Mouse (Mus musculus) megakaryocyte, embryonic 14.5 days (primary cell): ENCODE measurements around the gene Zc3h10. TPM values are rescaled to one million over a fixed set of nuclear protein-coding genes. Genes with fewer than 3 reads are reported as not detected.
"Not testable (repeated sequence)": the region's sequence is repeated elsewhere in the genome, so short reads cannot be mapped to it uniquely, and the experiment has no call there.

Experiments used
- H3K27me3 ChIP-seq: replicated peaks from 2 replicates; pipeline ENCODE3; 2012; ENCODE audit warnings: inconsistent platforms
- H3K36me3 ChIP-seq: replicated peaks from 2 replicates; pipeline ENCODE3; 2012; ENCODE audit warnings: low read length, inconsistent platforms, mixed read lengths
- H3K4me1 ChIP-seq: 2 replicates; pipeline ENCODE4 v1.6.1; 2012; ENCODE audit warnings: inconsistent platforms
- H3K4me3 ChIP-seq: replicated peaks from 2 replicates; pipeline ENCODE3; 2012; ENCODE audit warnings: moderate library complexity, mild to moderate bottlenecking, inconsistent platforms
- H3K9me3 ChIP-seq: 2 replicates; pipeline ENCODE4 v1.6.1; 2012; ENCODE audit warnings: inconsistent platforms
- FLI1 ChIP-seq: IDR thresholded peaks from 2 replicates; pipeline ENCODE4 v1.6.1; 2012; ENCODE audit warnings: low read length, inconsistent platforms, mixed read lengths
- GATA1 ChIP-seq: IDR thresholded peaks from 3 replicates; pipeline ENCODE4 v1.6.1; 2012; ENCODE audit warnings: mixed read lengths, low read length, inconsistent platforms, borderline replicate concordance
- polyA plus RNA-seq: library from polyadenylated mRNA; stranded (reverse); fragments of >175 nt; gene quantifications from 2 replicates; pipeline ENCODE4 v1.2.3, GENCODE M21; 2012; ENCODE audit warnings: low replicate concordance; ENCODE audit not compliant: insufficient read depth

Gene Zc3h10
- polyA plus RNA-seq, 1 experiment, result 24.2 TPM

DNA sequence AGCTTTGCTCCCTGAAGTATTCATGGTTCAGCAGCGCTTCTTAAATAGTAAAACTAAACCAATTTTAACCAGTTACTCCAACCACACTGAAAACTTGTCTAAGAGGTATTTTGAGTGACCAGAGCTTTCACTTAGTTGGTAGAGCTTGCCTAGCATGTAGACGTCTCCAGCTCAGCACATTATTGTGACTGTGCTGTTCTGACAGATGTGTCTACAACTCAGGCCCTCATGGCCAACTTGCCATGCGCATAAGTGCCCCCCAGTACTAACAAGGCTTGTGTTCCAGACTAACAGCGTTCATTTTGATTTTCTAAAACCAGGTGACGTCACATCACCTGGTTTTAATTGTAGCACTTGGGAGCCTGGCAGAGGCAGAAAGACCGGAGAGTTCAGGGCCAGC lies 9.4 kb upstream of the Zc3h10 start:
- Histone ChIP-seq H3K4me3 (no peak overlapping the region), H3K36me3 (peaks cover 54% of the 10 kb centered on the region), H3K4me1 (peaks cover 16% of the 10 kb centered on the region), H3K9me3 (no peaks in the 10 kb centered on the region), H3K27me3 (no peaks in the 10 kb centered on the region)
- TF ChIP-seq GATA1 (no peak), FLI1 (no peak)

DNA sequence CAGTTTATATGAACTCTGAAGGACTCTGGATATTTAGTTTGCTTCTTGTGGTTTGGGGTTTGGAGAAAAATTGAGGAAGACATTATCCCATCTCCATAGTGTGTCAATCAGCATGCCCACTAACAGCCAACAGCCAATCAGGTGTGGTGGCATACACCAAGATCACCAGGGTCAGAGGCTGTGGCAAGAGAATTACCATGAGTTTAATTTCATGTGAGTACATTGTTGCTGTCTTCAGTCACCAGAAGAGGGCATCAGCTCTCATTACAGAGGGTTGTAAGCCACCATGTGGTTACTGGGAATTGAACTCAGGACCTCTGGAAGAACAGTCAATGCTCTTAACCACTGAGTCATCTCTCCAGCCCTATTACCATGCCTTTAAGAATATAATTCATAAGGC lies 8.7 kb upstream of the Zc3h10 start:
- Histone ChIP-seq H3K9me3 (no peaks in the 10 kb centered on the region), H3K4me3 (no peak overlapping the region), H3K27me3 (no peaks in the 10 kb centered on the region), H3K4me1 (peaks cover 15% of the 10 kb centered on the region), H3K36me3 (peaks cover 47% of the 10 kb centered on the region)
- no peak for TF ChIP-seq FLI1
- no peak for TF ChIP-seq GATA1

DNA sequence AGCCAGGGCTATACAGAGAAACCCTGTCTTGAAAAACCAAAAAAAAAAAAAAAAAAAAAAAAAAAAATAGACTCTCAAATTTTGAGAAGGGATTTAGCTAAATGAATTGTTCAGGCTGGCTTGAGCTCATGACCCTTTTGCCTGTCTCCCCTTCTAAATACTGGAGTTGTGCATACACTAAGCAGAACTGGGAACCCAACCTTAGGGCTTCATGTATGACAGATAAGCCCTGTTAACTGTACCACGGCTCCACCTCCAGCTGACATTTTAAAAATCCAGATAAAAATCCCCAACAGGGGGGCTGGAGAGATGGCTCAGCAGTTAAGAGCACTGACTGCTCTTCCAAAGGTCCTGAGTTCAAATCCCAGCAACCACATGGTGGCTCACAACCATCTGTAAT lies 8.0 kb upstream of the Zc3h10 start:
- Histone ChIP-seq H3K36me3 (peaks cover 40% of the 10 kb centered on the region), H3K4me1 (peaks cover 19% of the 10 kb centered on the region)
- H3K27me3 ChIP-seq, H3K4me3 ChIP-seq, H3K9me3 ChIP-seq: not testable (repeated sequence)

DNA sequence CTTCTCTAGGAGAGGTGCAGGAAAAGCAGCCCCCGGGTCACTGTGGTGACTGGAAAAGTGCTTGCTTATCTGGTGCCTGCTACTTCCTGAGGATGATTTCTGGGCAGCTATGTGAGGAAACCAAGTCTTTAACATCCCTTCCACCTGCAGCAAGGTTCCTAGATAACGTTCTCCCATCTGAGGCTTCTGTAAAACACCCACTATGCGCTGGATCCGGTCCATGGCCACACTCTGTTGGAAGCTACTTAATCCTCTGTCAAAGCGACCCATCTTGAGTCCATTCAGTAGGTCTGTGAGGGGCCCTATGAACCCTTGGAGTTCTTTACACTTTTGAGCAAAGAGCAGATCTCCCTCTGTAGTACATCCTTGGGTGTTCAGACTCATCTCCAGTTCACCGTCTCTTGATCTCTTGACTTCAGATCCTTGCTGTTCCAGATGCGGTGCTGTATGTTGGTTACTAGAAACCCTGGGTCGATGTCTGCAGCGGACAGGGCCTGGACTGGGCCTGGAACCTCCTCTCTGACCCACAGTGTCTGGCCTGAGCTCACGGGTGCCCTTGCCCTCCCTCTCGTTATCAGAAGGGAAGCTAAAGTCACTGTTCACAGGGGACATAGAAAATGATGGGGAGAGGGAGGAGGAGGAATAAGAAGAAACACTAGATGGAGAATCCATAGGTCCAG lies 2.7 kb upstream of the Zc3h10 start:
- not testable (repeated sequence) for H3K36me3 ChIP-seq, H3K27me3 ChIP-seq, H3K9me3 ChIP-seq
- H3K4me3 ChIP-seq, result peak overlapping the region; percentile 46
- H3K4me1 ChIP-seq, result peaks cover 27% of the 10 kb centered on the region

DNA sequence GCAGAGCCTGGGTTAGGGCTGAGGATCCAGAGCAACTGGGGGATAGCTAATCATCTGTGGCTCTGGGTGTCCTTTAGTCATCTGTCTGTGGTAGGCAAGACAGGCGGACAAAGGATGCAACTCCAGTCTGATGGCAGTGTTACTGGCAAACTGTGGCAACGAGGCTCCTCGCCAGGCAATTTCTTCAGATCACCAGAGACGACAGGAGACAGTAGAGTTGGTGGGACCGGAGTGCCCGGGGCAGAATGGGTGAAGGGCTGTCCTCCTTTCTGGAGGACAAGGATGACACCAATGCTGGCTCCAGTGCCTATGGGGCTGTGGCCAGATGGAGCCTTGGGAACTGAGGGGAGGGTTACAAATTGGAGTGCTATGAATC lies 2.1 kb upstream of the Zc3h10 start:
- peaks cover 34% of the 10 kb centered on the region for H3K4me1 ChIP-seq
- peaks cover 15% of the 10 kb centered on the region for H3K36me3 ChIP-seq
- H3K27me3 ChIP-seq, H3K9me3 ChIP-seq: not testable (repeated sequence)
- peak overlapping the region; percentile 73 for H3K4me3 ChIP-seq

DNA sequence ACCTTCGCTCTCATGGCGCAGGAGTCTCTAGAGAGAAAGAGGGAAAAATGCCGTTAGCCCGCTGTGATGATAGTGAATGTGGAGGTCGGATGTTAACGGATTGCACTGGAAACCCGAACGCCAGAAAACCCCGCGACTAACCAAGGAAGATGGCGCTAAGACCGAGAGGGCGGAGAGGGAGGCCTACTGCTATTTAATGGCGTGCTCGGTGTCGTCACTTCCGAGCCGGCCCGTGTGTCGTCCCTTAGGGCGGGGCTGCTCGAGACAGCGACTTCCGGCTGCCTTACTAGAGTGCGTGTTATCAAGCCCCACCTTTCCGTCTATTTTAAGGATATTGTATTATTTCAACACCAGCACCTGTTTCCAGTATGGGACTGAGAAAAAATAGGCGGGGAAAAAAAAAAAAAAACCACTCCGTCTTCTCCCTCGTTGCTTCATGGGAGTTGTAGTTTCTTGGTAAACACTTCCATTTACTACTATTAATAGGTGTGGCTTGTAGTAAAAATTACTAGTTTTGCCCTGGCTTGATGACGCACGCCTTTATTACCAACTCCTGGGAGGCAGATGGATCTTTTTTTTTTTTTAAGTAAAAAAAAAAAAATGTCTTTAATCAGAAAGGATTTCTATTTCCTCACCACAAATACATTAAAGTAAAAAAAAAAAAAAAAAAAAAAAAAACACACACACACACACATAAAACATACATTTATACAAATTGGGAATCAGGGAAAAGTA lies 1.5 kb upstream of the Zc3h10 start, which contains the start of gene Rpl41:
Gene Rpl41 (minus strand): TSS at position 359 of the 735 bp plus-strand sequence.
- Histone ChIP-seq H3K9me3 (no peaks in the 10 kb centered on the region), H3K36me3 (peaks cover 20% of the 10 kb centered on the region), H3K4me1 (peaks cover 39% of the 10 kb centered on the region), H3K27me3 (no peaks in the 10 kb centered on the region), H3K4me3 (peak within 1 kb of the TSS; percentile 95)
- TF ChIP-seq GATA1 (peak; percentile 66; the same call in 1 of the 3 replicates), FLI1 (0 out of 2 replicates have a peak, but pooled peaks have one; percentile 50)

DNA sequence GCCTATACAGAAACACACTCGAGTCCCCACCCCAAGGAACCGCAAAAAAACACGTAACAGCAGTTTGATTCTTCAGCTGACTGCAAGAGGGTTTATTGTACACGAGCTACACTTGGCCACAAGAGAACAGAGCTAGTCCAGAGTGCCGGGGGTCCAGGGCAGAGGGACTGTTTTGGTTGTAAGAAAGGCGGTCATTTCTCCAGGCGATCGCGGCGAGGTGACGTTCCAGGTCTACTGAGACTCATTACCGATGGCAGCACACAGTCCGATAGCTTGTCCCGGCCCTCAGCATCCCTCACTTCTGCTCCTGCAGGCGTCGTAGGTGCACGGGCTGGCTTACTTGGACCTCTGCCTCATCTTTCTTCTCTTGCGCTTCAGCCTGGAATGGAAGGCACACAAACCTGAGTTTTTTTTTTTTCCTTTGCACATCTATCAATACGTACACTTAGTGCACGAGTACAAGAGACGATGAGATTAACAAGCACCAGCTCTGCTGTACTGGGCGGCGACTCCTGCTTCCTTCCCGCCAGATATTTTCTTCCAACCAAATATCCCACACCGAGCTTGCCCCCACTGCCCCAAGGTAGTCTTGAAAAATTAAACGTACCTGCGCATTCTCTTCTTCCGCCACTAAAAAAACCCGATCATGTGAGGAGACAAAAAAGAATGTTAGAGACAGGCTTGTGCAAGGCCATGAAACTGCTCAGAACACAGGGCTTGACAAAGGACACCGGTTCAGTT lies 647 bp upstream of the Zc3h10 start:
- H3K27me3 ChIP-seq, H3K9me3 ChIP-seq: not testable (repeated sequence)
- H3K4me3 ChIP-seq, result peak overlapping the region; percentile 97
- peaks cover 29% of the 10 kb centered on the region for H3K36me3 ChIP-seq
- H3K4me1 ChIP-seq, result peaks cover 46% of the 10 kb centered on the region

DNA sequence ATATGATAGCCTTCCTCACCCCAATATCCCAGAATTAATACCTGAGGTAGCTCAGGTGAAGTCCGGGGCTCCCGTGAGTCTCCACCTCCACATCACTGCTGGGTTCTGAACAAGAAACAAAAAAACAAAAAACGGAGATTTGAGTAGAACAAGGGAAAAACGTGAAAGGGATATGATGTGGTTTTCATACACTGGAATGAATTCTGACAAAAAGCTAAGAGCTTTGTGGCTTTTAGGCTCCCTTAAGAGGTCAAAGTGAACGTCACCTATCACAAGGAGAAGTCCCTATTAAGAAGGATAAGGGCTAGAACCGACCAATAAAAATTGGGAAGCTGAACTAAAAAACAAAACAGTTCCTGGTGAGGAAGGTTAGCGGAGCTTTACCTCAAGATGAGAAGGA lies 787 bp downstream of the Zc3h10 start:
- Histone ChIP-seq H3K9me3 (no peaks in the 10 kb centered on the region), H3K4me1 (peaks cover 50% of the 10 kb centered on the region)
- no peak for TF ChIP-seq GATA1
- TF ChIP-seq FLI1, result no peak

DNA sequence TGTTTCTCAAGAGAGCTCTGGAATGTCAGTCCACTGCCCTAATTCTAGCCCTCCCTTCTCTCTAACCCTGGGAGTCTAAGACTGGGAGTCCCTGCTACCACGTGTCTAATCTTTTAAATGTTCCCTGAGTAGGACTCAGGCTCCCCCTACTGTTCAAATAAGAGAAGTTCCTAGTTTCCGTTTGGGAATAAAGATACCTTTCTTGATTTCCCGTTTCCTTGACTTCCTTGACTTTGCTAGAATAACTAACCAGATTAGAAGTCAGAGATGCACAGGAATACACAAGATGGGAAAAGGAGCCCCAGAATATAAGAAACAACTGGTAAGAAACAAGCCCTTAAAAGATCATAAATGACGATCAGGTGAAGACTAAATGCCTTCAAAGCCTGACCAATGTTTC lies 1.2 kb downstream of the Zc3h10 start:
- TF ChIP-seq GATA1 (no peak), FLI1 (no peak)
- H3K36me3 ChIP-seq, result peaks cover 46% of the 10 kb centered on the region
- H3K4me3 ChIP-seq, result peak overlapping the region; percentile 97
- peaks cover 50% of the 10 kb centered on the region for H3K4me1 ChIP-seq
- no peaks in the 10 kb centered on the region for H3K9me3 ChIP-seq
- H3K27me3 ChIP-seq, result no peaks in the 10 kb centered on the region

More for the DNA sequence above, 787 bp downstream of the Zc3h10 start:
- Histone ChIP-seq H3K27me3 (no peaks in the 10 kb centered on the region), H3K36me3 (peaks cover 43% of the 10 kb centered on the region), H3K4me3 (peak overlapping the region; percentile 97)

DNA sequence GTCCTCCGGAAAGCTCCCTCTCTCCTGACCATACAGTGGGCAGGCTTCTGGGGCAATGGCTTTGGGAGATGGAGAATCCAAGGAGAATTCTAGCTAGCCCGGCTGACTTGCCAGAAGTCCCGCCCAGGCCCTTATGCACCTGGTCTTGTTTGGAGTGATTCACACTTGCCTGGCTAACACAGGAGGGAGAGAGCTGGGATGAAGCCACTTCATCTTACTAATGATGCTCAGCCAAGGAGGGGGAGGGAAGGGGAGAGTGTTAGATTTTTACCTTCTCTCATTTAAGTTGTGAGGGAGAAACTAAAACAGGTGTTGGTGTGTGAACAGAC lies 2.0 kb downstream of the Zc3h10 start:
- H3K4me3 ChIP-seq, result no peak overlapping the region
- H3K9me3 ChIP-seq, result no peaks in the 10 kb centered on the region
- peaks cover 52% of the 10 kb centered on the region for H3K36me3 ChIP-seq
- TF ChIP-seq GATA1 (no peak), FLI1 (no peak)
- H3K27me3 ChIP-seq, result no peaks in the 10 kb centered on the region
- H3K4me1 ChIP-seq, result peaks cover 49% of the 10 kb centered on the region
